Mouse (Mus musculus): ENCODE data around the gene Ccdc8. TPM values are rescaled to one million over a fixed set of nuclear protein-coding genes. Genes with fewer than 3 reads are reported as not detected.

The Ccdc8 gene
- polyA plus RNA-seq (2015; fragmentation: Illumina TruSeq; extraction: RNeasy Lipid Tissue Mini Kit (QIAGEN cat#74804); ENCODE audit: insufficient read depth, low replicate concordance) = 1.6 TPM

GRCm38 (mm10) chr7:16992451-16992807 lies at the start of gene Ccdc8:
TSS of gene Ccdc8 (plus strand) at chr7:16992708.

GRCm38 (mm10) chr7:16944061-16944807 lies 48.3 kb upstream of the Ccdc8 start, which contains the start of gene Pnmal2:
TSS of gene Pnmal2 (plus strand) at chr7:16944682.

GRCm38 (mm10) chr7:16959539-16960187 lies 32.8 kb upstream of the Ccdc8 start, which contains the start of gene Pnmal1:
TSS of gene Pnmal1 (plus strand) at chr7:16959679.

GRCm38 (mm10) chr7:16982859-16983568 lies 9.5 kb upstream of the Ccdc8 start, which contains the start of gene Gm42372:
TSS of gene Gm42372 (plus strand) at chr7:16983086.

GRCm38 (mm10) chr7:17027588-17028343 lies 35.3 kb downstream of the Ccdc8 start, which contains the start of gene Ppp5c:
TSS of gene Ppp5c (minus strand) at chr7:17027924.

Other genes starting within 250 kb of the Ccdc8 start
- gene Slc1a5, start 211.4 kb upstream of the Ccdc8 start, polyA plus RNA-seq (2015; fragmentation: Illumina TruSeq; extraction: RNeasy Lipid Tissue Mini Kit (QIAGEN cat#74804); ENCODE audit: insufficient read depth, low replicate concordance) = 164 TPM
- gene Strn4, start 176.8 kb upstream of the Ccdc8 start, polyA plus RNA-seq (2015; fragmentation: Illumina TruSeq; extraction: RNeasy Lipid Tissue Mini Kit (QIAGEN cat#74804); ENCODE audit: insufficient read depth, low replicate concordance) = 59.6 TPM
- 19.8 TPM for gene Fkrp, start 176.0 kb upstream of the Ccdc8 start, polyA plus RNA-seq (2015; fragmentation: Illumina TruSeq; extraction: RNeasy Lipid Tissue Mini Kit (QIAGEN cat#74804); ENCODE audit: insufficient read depth, low replicate concordance)
- 58.1 TPM for gene Prkd2, start 149.8 kb upstream of the Ccdc8 start, polyA plus RNA-seq (2015; fragmentation: Illumina TruSeq; extraction: RNeasy Lipid Tissue Mini Kit (QIAGEN cat#74804); ENCODE audit: insufficient read depth, low replicate concordance)
- 2.7 TPM for gene Dact3, start 117.4 kb upstream of the Ccdc8 start, polyA plus RNA-seq (2015; fragmentation: Illumina TruSeq; extraction: RNeasy Lipid Tissue Mini Kit (QIAGEN cat#74804); ENCODE audit: insufficient read depth, low replicate concordance)
- gene Gng8, start 100.9 kb upstream of the Ccdc8 start, polyA plus RNA-seq (2015; fragmentation: Illumina TruSeq; extraction: RNeasy Lipid Tissue Mini Kit (QIAGEN cat#74804); ENCODE audit: insufficient read depth, low replicate concordance) = 2.4 TPM
- gene Ptgir, start 86.2 kb upstream of the Ccdc8 start, polyA plus RNA-seq (2015; fragmentation: Illumina TruSeq; extraction: RNeasy Lipid Tissue Mini Kit (QIAGEN cat#74804); ENCODE audit: insufficient read depth, low replicate concordance) = 5.6 TPM
- gene Calm3, start 68.6 kb upstream of the Ccdc8 start, polyA plus RNA-seq (2015; fragmentation: Illumina TruSeq; extraction: RNeasy Lipid Tissue Mini Kit (QIAGEN cat#74804); ENCODE audit: insufficient read depth, low replicate concordance) = 168 TPM
- 1.5 TPM for gene Pnmal2, start 48.0 kb upstream of the Ccdc8 start, polyA plus RNA-seq (2015; fragmentation: Illumina TruSeq; extraction: RNeasy Lipid Tissue Mini Kit (QIAGEN cat#74804); ENCODE audit: insufficient read depth, low replicate concordance)
- not detected for gene Pnmal1, start 33.0 kb upstream of the Ccdc8 start, polyA plus RNA-seq (2015; fragmentation: Illumina TruSeq; extraction: RNeasy Lipid Tissue Mini Kit (QIAGEN cat#74804); ENCODE audit: insufficient read depth, low replicate concordance)
- 3.1 TPM for gene Gm42372, start 9.6 kb upstream of the Ccdc8 start, polyA plus RNA-seq (2015; fragmentation: Illumina TruSeq; extraction: RNeasy Lipid Tissue Mini Kit (QIAGEN cat#74804); ENCODE audit: insufficient read depth, low replicate concordance)
- gene Ppp5c, start 35.2 kb downstream of the Ccdc8 start, polyA plus RNA-seq (2015; fragmentation: Illumina TruSeq; extraction: RNeasy Lipid Tissue Mini Kit (QIAGEN cat#74804); ENCODE audit: insufficient read depth, low replicate concordance) = 82.6 TPM
- 1.0 TPM for gene Hif3a, start 69.7 kb downstream of the Ccdc8 start, polyA plus RNA-seq (2015; fragmentation: Illumina TruSeq; extraction: RNeasy Lipid Tissue Mini Kit (QIAGEN cat#74804); ENCODE audit: insufficient read depth, low replicate concordance)
- not detected for gene Psg16, start 81.3 kb downstream of the Ccdc8 start, polyA plus RNA-seq (2015; fragmentation: Illumina TruSeq; extraction: RNeasy Lipid Tissue Mini Kit (QIAGEN cat#74804); ENCODE audit: insufficient read depth, low replicate concordance)
- not detected for gene Ceacam3, start 157.6 kb downstream of the Ccdc8 start, polyA plus RNA-seq (2015; fragmentation: Illumina TruSeq; extraction: RNeasy Lipid Tissue Mini Kit (QIAGEN cat#74804); ENCODE audit: insufficient read depth, low replicate concordance)
- gene Psg29, start 210.8 kb downstream of the Ccdc8 start, polyA plus RNA-seq (2015; fragmentation: Illumina TruSeq; extraction: RNeasy Lipid Tissue Mini Kit (QIAGEN cat#74804); ENCODE audit: insufficient read depth, low replicate concordance) = not detected